Mouse (Mus musculus) urinary bladder, adult 2 months (tissue): ENCODE measurements around the gene Rab43. TPM values are rescaled to one million over a fixed set of nuclear protein-coding genes. Genes with fewer than 3 reads are reported as not detected.
"Not testable (repeated sequence)": the region's sequence is repeated elsewhere in the genome, so short reads cannot be mapped to it uniquely, and the experiment has no call there.

Experiments used
- DNase-seq: peaks from one replicate; pipeline ENCODE4 v3.0.0; 2022; ENCODE audit warnings: low spot score
- polyA plus RNA-seq: library from polyadenylated mRNA; depleted of rRNA; stranded (reverse); fragments of >200 nt; gene quantifications from 2 replicates; pipeline ENCODE4 v1.2.3, GENCODE M21; 2012

The Rab43 gene
- polyA plus RNA-seq, 1 experiment = 16.3 TPM

- no peak for DNase-seq
Measured at GRCm38 (mm10) chr6:87786621-87787020, 25.3 kb downstream of the Rab43 start.

- DNase-seq = no peak
Measured at GRCm38 (mm10) chr6:87784033-87784432, 27.9 kb downstream of the Rab43 start.

- DNase-seq = no peak
Measured at GRCm38 (mm10) chr6:87780546-87781301, 31.2 kb downstream of the Rab43 start.

DNA sequence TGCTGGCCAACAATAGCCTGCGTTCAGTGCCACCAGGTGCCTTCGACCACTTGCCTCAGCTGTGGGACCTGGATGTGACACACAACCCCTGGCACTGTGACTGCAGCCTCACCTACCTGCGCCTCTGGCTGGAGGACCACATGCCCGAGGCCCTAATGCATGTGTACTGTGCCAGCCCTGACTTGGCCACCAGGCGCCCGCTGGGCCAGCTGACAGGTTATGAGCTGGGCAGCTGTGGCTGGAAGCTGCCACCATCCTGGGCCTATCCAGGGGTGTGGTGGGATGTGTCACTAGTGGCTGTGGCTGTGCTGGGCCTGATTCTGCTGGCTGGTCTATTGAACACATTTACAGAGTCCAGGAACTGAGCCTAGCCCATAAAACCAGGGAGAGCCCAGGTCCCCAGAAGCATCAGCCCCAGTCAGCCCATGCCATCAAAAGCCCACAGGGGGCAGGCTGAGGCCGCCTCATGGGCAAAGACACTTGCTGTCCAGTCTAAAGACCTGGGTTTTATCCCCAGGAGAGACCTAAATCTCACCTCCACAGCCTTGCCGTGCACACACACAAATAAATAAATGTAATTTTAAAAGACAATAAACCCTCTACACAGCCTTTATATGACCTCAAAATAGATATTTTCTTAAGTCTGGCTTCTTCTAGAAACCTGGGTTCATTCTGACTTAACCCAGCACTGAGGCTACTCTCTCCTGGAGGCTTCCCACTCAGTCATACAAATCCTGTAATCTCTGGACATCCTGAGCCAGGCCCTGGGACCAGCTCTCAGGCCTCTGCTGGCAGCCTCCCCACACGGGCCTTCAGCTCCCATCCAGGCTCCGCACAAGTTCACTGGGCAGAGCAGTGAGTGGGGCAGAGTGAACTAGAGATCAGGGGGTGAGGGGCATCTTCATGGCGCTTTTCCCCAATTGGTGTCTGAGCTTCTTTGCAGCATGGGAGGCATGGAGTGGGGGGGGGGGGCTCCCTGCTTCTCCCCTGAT lies 32.5 kb downstream of the Rab43 start:
- DNase-seq = no peak

DNA sequence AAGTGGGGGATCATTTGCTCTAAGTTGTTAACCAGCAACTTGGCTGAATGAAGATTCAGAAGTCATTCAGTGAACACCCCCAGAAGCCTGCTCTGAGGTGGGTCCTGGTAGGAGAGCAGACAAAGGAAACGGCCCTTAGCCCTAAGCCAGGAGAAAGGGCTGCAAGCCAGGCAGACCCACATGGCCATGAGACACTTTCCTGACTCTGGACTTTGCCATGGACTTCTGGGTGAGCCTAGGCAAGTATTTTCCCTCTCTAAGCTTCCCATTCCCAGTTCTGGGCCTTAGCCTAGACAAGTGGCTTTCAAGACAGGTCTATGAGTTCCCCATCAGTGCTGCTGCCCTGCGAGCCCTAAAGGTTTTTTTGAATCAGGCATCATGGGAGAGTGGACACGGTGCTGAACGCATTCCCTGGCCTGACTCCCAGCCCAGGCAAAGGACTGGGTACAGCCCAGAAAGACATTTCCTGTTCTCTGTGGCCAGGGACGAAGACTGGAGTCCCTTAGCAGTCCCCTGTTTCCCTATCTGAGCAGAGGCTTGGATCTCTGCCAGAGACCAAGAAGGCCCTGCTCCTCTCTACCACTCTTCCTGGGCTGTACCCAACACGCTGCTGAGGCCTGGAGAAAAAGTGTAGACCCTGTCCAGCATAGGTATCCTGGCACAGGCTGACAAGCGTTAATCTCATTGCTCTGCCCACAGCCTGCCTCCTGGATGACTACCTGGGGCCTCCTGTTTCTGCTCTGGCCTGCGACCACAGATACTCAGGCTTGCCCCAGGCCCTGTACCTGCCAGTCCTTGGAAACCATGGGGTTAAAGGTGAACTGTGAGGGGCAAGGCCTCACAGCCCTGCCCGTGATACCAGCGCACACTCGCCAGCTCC lies 33.4 kb downstream of the Rab43 start:
- DNase-seq = no peak

- DNase-seq = no peak
Measured at GRCm38 (mm10) chr6:87777842-87778241, 34.1 kb downstream of the Rab43 start, which contains the start of gene Gp9. Gp9 (plus strand) TSS chr6:87778072.

- DNase-seq = no peak
Measured at GRCm38 (mm10) chr6:87776663-87777062, 35.3 kb downstream of the Rab43 start.

DNA sequence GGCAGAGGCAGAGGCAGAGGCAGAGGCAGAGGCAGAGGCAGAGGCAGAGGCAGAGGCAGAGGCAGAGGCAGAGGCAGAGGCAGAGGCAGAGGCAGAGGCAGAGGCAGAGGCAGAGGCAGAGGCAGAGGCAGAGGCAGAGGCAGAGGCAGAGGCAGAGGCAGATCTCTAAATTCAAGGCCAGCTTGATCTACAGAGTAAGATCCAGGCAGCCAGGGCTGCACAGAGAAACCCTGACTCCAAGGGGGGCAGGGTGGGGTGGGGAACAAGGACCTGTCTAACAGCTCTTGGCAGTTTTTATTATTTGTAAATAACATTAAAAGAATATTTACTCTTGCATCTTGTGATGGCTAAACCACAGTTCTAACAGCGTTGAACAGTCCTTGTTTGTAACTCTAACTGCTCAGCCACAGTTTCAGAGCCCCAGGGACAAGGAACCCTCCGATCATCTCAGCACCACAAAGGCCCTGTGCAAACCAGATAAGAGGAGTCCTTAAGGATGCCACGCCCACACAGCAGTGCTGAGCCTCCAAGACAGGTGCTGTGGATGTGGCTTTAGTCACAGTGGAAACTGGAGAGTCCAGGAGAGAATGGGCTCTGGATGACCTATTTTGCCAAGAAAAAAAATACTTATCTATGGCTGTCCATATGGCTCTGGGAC lies 36.2 kb downstream of the Rab43 start:
- DNase-seq = no peak

DNA sequence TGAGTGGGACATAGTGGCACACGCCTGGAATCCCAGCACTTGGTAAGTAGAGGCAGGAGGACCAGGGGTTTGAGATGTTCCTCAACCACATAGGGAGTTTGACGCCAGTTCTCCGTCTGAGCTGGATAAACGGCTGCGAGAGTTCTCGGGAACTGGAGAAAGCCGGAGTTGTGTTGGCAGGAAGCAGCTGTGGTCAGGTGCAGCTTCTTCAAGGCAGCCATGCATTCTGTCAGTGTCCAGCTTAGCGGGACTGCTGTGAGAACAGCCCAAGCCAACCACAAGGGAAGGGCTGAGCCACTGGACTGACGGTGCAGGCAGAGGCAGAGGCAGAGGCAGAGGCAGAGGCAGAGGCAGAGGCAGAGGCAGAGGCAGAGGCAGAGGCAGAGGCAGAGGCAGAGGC lies 37.1 kb downstream of the Rab43 start:
- DNase-seq = no peak

DNA sequence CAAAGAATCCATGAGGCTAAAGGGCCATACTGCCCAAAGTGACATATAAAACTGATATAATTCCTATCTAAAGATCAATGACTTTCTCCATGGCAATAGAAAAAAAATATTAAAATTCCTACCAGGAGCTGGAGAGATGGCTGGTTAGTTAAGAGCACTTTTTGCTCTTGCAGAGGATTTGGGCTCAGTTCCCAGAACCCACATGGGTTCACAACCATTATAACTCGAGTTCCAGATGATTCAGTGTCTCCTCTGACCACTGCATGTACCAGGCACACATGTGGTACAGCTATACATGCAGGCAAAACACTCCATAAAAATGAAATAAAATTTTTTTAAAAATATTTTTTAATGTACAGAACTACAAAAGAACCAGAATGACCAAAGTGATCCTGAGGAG lies 37.5 kb downstream of the Rab43 start:
- no peak for DNase-seq

- no peak for DNase-seq
Measured at GRCm38 (mm10) chr6:87770626-87771025, 41.3 kb downstream of the Rab43 start.

GRCm38 (mm10) chr6:87764296-87764695 lies 47.7 kb downstream of the Rab43 start:
- not testable (repeated sequence) for DNase-seq

- DNase-seq = no peak
Measured at GRCm38 (mm10) chr6:87763376-87764280, 48.3 kb downstream of the Rab43 start.

DNA sequence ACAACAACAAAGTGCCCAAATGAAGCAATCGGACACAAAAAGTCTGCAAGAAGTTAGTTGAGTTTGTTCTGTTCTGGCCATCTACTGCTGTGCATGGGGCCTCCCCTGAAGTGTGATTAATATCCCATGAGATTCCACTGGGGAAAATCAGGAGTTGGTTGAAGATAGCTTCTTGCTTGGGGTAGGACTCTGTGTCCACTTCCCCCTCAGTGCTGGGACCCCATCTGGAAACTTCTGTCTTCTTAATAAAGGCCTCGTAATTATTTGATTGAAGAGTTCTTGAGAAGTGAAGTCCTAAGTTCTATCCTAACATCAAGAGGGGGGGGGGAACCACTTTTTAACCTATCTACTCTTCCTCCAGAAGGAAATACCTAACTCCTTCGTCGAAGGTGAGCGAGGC lies 49.8 kb downstream of the Rab43 start:
- DNase-seq = no peak

DNA sequence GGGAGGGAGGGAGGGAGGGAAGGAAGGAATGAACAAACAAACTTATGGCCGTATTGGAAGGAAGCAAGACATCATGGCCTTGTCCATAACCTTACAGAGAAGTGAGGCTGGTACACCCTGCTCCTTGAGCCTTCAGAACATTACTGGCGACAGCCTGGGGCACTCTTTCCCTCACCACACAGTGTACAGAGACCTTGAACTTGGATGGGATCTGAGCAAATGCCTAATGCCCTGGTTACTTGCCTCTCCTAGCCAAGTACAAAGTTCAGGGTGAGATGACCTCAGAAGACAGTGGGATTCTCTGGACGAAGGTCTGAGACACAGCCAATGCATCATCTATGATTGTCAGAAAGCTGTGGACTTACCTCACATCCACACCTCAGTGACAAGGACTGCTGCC lies 52.1 kb downstream of the Rab43 start:
- DNase-seq = no peak

- DNase-seq = no peak
Measured at GRCm38 (mm10) chr6:87759404-87759803, 52.6 kb downstream of the Rab43 start.

- DNase-seq = no peak
Measured at GRCm38 (mm10) chr6:87756896-87757295, 55.1 kb downstream of the Rab43 start.

- DNase-seq = no peak
Measured at GRCm38 (mm10) chr6:87755196-87755595, 56.8 kb downstream of the Rab43 start.

DNA sequence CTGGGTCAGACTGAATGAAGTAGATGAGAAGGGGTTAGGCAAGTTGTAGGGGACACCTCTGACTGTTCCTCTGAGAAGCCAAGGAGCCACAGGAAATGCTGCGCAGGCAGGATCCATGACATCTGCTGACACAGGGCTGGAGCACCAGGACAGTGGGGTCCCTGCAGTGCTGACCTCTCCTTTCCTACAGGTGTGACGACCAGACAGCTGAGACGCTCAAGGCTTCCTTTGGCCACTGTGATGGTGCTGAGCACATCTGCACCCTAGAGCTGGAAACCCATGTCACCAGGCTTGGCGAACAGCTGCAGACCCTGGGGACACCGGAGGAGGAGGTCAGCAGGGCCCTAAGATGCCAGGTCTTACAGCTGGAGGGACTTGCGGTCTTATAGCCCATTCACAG lies 60.4 kb downstream of the Rab43 start:
- no peak for DNase-seq
